Mouse (Mus musculus): ENCODE measurements around the gene Nup188.
A peak's percentile ranks its signal among the peaks of the same experiment; 100 is the strongest.

The Nup188 gene

DNA sequence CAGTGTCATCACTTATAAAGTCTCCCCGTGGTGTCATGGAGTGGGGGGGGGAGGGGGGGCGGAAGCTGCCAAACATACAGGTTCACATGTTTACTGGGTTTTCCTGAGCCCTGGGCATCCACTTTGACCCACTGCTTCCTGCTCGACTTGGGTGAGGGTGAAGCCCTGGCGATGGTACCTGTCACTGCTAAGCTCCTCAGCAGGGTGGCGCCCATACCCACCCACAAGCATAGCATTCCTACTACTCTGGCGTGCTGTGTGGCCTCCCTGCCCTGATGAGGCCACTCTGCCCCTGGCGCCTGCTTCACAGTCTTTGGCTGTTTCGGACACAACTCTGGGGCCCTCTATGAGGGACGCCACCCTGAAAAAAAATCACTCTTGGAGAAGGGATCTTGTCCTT, 70.7 kb downstream of the Nup188 start:
- no peak for DNase-seq

DNA sequence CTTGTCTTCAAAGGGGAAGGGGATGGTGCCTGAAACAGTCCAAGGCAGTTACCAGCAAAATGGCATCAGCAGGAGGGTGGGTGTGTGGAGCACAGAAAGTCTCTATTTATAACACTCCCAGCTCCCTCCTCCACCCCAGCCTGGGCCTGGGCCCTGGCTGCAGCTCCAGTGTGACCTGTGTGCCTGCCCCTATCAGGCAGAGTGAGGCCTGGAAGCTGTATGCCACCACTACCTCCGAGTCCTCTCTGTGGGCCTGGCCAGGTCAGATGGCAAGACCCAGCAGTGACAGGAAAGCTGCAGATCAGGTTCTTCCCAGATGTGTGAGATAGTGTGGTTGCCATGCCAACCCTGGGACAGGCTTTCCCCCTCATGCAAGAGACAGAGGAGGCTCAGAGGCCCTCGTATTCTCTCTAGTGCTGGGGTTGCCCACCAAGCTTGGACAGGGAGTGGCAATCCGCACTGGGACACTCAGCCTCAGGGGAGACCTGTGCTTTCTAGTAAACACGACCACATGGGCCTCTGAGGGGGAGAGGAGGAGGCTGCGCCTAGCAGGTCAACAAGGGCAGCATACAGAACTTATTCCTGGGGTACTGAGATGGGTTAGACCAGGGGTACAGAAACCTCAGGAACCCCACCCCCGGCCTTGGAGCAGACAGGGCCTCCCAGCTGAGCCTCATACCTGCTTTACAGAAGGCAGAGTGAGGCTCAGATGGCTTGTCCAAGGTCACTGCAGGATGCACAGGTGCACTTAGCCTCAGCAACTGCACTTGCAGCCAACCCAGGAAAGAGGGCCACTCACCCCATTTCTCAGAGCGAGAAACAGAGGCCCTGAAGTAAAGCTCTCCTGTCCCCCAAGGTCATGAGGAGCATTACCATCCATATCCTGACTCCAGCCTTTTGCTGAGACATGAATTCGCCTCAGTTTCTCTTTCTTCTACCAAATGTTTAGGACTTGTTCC, 71.6 kb downstream of the Nup188 start:
- peak; percentile 51 to 59 for DNase-seq

DNA sequence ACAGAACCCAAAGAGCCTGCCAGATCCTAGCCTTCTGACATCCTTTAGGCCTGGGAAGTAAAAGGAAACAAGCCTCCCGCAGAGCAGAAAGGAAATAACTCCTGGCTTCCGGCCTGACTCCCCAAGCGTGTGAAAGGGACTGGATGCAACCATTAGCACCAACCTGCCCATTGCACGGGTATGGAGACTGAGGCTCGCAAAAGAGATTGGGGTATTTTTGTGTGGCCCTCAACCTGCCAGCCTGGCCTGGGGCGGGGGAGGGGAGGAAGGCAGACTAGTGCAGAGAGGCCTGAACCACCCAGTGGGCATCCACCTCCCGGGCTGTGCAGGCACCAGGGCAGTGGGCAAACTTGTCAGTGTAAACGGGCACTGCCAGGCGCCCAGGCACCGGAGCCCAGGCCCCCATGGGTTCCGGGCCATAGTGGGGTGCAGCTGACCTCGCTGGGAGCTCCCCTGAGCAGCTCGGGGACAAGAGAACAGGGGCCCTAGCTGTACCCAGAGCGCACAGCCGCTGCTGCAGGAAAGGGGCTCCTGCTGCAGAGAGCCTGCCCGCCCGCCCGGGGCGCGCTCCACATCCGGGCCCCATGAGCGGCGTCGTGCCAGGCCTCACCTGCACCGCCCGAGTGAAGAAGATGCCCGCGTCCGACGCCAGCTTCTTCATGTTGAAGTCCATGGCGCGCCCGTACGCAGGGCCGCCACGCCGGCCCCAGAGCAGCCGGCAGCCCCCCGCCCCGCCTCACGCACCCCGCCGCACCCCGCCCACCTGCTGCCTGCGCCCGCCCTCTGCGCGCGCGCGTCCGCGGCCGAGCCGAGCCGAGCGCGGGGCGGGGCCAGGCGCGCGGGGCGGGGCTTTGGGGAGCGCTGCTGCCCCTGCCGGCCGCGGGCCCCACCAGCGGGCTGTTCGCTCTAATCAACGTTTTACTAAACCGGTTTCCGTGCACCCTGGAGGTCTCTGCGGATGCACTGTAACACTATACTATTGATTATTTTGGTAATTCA, 72.6 kb downstream of the Nup188 start, which contains the start of gene Sh3glb2:
Gene Sh3glb2 (minus strand): TSS at position 805 of the 999 bp plus-strand sequence.
- peak; percentile 85 to 96 for DNase-seq

DNA sequence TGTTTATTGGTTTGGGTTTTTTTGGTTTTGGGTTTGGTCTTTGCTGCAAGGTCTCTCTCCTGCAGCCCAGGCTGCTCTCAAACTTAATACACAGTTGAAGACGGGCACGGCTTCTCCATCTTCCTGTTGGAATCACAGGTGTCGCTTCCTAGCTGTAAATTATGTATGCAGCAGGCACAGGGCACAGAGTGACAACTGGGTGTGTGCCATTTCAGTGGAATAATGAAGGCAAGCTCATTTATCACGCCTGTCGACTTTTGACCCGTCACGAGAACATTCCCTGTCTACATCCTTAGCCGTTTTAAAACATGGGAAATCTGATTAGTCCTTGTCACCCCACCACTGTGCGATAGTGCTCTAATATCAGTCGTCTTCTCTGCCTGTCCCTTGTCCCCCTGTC, 74.4 kb downstream of the Nup188 start:
- no peak for DNase-seq

DNA sequence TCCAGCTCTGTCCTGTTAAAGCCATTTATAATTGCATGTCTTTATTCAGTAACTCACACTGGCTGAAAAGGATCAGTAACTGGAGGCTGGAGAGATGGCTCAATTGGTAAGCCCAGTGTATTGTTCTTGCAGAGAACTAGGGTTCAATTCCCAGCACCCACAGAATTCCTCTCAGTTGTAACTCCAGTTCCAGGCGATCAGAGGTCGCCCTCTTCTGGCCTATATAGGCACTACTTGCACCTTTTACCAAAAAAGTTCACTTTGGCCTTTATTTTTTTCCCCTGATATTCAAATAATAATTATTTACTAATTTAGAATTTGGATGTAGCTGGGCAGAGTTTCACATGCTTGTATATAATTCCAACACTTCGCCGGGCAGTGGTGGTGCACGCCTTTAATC, 76.7 kb downstream of the Nup188 start:
- DNase-seq = no peak

DNA sequence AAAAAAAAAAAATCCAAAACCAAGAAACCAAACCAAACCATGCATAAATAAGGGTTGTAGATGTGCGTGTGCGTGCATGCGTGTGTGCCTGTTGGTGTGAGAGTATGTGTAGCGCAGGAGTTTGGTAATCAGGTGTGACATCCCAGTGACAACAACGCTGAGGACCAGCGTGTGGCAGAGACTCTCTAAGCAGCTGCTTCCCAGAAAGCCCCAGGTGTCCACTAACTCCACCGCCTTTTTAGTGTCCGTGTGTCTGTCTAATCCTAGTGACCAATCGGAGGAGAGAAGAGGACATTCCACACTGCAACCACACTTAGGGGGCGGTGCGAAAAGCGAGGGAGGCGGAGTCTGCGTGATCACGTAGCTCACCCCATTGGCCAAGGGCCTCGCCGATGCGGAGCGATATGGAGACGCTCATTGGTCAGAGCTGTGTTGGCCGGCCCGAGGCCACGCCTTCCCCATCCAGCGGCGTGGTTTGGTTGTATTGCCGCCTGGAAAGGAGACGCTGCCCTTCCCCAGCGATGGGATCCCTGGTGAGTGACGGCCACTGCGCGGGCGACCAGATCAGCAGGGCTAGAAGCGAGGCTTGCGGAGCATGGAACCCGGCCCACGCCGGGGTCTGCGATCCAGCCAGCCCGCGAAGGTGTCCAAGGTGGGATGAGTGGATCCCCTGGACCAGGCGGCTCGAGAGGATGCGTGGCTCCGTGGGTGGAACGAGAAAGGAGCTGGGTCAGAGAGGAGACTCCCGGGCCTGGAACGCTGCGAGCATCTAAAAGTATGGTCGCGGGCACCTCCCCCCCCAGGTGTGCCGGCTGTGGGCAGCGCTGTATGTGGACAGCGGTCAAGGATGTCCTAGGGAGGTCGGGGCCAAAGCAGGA, 77.8 kb downstream of the Nup188 start, which contains the start of gene Miga2:
Gene Miga2 (plus strand): TSS at position 461 of the 878 bp plus-strand sequence.
- peak; percentile 97 to 100 for DNase-seq

DNA sequence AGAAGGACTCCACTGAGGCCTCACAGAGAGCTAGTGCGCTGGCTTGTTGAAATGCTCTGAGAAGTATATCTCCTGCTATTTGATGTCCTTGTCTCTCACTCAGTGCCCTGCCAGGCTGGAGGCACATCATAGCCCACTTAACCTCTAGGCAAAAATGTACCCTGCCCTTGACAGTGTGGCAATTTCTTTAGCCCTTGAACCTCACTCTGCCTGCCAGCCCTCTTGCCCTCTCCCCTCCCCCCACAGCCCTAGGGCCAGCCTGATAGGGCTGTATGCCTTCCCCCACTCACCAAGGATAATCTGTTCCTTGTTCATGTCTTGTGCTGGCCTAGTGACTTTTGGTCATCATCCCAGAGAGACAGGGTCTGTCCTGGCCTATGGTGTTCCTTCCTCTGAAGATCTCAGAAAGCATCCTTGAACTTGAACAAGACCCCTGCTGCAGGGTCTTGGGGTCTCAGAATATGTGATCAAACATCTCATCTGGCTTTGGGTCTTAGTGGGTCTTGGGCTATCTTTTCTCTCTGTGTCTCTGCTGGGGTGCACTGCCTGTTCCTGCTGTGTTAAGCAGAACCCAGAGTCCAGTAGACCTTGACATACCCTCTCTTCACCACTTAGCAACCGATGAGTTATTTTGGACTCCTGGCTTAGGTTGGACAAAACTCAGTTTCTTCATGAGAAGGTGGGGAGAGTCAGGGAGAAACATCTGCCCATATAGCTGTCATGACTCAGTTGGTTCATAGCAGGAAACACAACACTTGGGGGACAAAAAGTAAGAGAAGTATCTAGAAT, 79.3 kb downstream of the Nup188 start:
- no peak for DNase-seq

DNA sequence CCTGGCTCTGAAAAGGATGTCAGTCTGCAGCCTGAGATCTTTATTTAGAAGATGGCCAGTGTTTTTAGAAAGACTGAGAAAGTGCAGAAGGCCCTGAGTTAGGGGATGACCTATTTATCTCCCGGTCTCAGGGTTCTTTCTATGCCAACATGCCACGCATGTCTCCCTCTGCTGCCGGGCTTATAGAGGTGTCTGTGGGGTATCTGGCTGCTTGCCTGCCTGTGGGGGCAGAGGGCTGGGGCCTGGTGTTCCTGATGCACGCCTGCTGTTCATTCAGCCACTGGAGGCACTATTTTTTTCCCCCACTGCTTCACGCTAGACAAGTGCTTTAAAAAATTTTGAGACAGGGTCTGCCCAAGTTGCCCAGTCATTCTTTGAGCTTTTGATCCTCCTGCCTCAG, 80.0 kb downstream of the Nup188 start:
- no peak for DNase-seq

DNA sequence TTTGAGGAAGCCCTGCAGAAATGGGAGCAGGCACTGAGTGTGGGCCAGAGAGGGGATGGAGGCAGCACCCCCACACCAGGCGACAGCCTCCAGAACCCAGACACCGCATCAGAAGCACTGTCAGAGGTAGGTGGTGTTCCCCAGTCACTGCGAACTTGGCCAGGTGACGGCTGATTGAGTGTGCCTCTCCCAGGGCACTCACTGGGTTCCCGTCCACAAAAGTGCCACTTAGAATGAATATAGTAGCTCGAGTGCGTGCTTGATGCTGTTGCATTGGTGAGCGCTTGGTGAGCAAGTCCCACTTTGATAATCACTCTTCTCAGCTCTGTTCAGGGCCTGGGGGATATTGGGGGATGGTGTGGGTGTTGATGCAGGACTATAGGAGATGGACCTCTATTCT, 85.3 kb downstream of the Nup188 start:
- no peak for DNase-seq

DNA sequence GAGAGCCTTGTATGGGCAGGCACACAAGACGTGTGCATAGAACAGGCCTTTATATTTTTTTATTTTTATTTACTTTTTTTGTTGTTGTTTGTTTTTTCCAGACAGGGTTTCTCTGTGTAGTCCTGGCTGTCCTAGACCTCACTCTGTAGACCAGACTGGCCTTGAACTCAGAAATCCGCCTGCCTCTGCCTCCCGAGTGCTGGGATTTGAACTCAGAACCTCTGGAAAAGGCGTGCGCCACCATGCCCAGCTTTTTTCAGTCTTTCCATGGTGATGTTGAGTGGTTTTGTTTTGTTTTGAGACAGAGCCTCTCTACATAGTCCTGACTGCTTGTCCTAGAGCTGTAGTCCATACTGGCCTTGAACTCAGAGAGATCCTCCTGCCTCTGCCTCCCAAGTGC, 86.5 kb downstream of the Nup188 start:
- no peak for DNase-seq

DNA sequence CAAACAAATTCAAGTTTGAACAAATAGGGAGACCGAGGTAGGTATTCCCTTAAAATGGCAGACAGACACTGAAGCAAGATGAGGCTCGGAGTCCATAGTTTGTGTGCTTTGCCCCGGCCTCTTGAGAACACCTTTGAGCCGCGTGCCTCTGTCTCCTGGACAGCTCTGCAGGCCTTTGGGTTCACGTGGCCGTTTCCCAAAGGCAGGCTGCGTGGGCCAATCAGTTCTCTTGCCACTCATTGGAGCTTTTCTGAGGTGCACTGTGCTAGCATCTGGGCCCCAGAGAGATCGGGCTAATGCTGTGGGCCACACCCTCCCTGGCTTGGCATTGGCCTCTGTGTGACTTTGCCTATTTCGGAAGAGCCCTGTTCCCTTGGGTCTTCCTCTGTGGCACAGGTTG, 89.7 kb downstream of the Nup188 start:
- DNase-seq = no peak

DNA sequence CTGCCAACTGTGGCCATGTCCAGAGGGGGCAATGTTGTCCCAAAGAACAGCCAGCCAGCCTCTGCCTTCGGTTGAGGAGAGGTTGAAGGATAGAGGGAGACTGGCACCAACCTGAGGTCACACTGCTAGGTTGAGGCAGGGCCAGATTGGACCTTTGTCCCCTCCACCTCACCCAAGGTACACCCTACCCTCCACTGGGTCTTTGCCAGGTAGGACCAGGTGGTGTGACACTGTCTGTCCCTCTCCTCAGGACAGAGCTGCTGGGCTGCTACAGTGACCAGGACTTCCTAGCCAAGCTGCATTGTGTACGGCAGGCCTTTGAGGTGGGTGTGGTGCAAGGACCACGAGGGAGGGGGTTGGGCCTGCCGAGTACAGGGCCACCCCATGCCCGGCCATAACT, 91.5 kb downstream of the Nup188 start:
- DNase-seq = no peak

DNA sequence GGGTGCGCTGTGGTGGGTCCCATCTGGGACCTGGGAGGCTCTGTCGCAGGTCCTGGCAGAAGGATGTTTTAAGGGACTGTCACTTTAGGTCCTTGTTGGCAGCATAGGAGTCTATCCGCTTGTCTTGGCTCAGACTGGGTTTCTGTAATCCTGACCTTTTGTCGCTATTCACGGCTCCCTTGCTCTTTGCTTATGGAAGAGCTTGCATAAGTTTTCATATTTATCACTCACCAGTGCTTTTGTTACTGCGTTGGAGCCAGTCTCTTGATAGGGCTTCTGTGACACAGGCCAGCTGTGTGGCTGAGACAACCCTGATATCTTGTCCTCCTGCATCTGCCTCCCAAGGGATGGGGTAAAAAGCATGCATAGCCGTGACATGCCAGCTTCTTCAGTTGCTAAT, 93.1 kb downstream of the Nup188 start:
- no peak for DNase-seq

DNA sequence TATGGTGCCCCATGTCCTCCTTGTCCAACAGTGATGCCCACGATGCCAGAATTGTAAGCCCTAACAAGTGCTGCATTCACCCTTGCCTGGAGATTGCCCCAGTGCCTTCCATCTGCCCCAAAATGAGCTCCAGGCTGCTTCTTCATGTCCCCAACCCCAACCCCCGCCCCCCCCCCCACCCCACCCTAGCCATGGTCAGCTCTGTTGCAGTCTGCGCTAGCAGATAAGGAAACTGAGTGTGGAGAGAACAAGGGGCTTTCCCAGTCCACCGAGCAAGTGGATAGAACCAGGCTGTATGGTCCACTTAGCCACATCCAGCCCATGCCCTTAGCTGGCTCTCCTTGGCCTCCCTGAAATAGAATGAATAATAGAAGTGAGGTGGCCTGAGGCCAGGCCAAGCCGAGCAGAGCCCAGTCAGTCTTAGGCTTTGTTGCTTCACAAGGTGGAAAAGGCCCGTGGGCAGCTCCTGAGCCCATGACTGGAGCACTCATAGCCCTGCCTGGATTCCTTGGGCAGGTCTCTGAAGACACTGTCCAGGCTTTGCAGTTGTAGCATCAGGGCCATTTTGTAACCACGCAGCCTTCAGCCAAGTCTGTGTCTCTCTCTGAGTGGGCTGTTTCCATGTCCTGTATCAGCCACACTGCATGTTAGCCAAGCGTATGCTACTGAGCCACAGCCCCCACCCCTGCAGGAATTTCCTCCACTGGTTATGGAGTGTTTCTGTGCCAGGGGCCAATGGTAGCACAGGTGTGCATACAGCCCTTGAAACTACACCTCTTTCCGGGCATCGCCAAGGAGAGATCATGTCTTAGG, 94.6 kb downstream of the Nup188 start:
- DNase-seq = no peak

DNA sequence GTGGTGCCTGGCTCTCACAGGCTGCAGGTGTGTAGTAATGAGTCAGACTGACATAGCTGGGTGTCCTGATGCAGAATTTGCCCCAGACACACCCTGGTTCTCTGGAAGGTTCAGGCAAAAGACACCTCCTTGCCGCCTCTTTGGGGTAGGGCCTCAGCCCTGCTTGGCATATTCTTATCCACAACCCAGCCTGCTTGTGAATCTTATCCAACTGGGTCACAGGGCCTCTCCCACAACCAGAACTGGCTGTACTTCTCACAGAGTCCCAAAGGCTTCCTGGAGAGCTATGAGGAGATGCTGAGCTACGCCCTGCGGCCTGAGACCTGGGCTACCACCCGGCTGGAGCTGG, 95.2 kb downstream of the Nup188 start:
- no peak for DNase-seq

DNA sequence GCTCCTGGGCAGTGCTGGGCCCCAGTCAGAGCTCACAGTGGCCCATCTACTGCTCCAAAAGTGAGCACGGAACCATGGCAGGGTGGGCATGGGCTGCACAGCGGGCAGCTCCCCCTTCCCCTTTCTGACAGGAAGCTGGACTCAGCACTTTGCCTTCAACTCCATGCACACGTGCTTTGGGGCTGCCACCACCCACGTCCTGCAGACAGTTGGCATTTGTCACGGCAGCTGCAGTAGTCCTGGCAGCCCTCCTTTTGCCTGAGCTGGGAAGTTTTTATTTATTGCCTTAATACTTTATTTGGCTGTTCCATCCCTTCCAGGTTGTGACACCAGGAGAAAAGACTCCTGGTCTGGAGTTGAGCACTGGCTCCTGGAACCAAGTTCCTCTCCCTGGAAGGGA, 98.6 kb downstream of the Nup188 start:
- no peak for DNase-seq

DNA sequence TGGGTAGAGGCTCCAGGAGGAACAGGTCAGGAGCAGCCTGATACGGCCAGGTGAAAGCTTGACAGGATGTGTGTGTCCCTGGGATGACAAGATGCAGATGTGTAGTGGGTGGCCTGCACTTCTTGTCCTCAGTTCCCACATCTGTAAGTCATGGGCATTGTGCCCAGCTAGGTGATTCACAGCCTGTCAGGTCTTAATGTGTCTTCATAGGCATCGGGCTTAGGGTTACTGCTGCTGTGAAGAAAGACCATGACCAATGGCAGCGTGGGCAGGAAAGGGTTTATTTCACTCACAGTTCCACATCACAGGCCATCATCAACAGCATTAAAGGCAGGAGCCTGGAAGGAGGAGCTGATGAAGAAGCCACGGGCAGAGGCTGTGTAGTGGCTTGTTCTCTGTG, 99.4 kb downstream of the Nup188 start:
- no peak for DNase-seq

DNA sequence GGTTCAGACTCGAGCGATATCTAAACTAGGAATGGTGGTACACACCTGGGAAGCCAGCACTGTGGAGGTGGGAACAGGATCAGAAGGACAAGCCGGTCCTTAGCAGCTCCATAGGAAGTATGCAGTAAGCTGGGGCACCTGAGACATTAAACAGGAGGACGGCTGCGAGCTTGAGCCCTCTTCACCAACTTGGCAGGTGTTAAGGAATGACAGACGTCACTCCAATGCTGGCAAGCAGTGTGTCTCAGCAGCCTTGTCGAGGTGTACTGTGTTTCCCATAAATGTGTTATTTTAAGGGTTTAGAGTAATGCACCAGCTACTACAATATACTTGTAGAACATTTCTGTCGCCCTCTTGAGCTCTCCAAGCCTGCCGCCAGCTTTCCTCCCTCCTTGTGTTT, 100.7 kb downstream of the Nup188 start:
- DNase-seq = no peak

DNA sequence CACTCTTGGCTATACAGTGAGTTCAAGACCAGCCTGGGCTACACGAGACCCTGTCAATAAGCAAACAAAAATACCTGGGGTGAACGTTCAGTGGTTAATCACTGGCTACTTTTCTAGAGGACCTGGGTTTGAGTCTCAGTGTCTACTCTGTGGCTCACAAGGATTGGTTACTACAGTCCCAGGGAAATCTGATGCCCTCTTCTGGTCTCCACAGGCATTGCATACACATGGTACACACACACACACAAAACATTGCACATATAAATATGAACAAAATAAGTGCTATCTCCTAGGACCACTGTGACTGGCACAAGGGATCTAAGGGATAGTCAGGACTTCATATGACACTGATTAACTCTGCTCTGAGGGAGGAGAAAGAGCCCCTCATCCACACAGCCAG, 102.8 kb downstream of the Nup188 start:
- no peak for DNase-seq

DNA sequence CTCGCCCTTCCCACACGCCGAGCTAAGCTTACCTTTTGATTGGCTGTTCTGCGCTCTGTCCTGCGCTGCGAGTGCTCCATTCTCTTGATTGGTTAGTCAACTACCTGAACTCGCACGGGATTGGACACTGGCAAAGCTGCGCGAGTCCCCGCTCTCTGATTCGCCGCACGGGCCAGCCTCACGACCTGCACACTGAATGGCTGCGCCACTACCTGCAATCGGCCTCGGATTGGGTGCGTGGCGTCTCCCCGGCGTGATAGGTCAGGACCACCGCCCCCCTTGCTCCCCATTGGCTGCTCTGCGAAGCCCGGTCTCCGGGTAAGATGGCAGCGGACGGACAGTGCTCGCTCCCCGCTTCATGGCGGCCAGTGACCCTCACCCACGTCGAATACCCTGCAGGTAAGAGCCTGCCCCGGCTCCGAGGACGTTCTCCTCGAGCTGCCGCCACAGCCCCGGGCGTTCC, 105.9 kb downstream of the Nup188 start, which contains the start of gene Dolpp1:
Gene Dolpp1 (plus strand): TSS at position 141 of the 463 bp plus-strand sequence.
- DNase-seq = peak; percentile 94 to 98

Measured in cerebellum, adult 18-20 months (tissue).